Mouse (Mus musculus) stomach, embryonic 14.5 days (tissue): Measurements from ENCODE around the gene Ankrd49. TPM values are rescaled to one million over a fixed set of nuclear protein-coding genes. Genes with fewer than 3 reads are reported as not detected.

Source experiments
- ATAC-seq: fragments of 200-750 bp; cut with Nextera tagmentation; 2 replicates; pipeline ENCODE4 v1.8.0; 2017; ENCODE audit warnings: low read depth, moderate TSS enrichment; ENCODE audit not compliant: insufficient number of reproducible peaks, insufficient read depth, low FRiP score
- H3K27ac ChIP-seq: fragments of 300-500 bp; sonication (generic); 2 replicates; pipeline ENCODE4 v1.5.1; 2014; ENCODE audit warnings: mild to moderate bottlenecking, low read length, moderate library complexity, mixed read lengths
- H3K27me3 ChIP-seq: fragments of 300-500 bp; sonication (generic); 2 replicates; pipeline ENCODE4 v1.6.1; 2014; ENCODE audit warnings: low read length, control low read depth, mixed read lengths; ENCODE audit not compliant: control insufficient read depth, insufficient read depth
- H3K36me3 ChIP-seq: fragments of 300-500 bp; sonication (generic); 2 replicates; pipeline ENCODE4 v1.6.1; 2014; ENCODE audit warnings: mild to moderate bottlenecking, control low read depth, low read length, moderate library complexity, mixed read lengths; ENCODE audit not compliant: control insufficient read depth, insufficient read depth
- H3K4me1 ChIP-seq: fragments of 300-500 bp; sonication (generic); 2 replicates; pipeline ENCODE4 v1.6.1; 2014; ENCODE audit warnings: low read length, control low read depth, mixed read lengths; ENCODE audit not compliant: control insufficient read depth, insufficient read depth
- H3K4me2 ChIP-seq: fragments of 300-500 bp; sonication (generic); replicated peaks from 2 replicates; pipeline ENCODE4 v1.6.1; 2014; ENCODE audit warnings: low read depth, low read length, control low read depth
- H3K4me3 ChIP-seq: fragments of 300-500 bp; sonication (generic); 2 replicates; pipeline ENCODE4 v1.5.1; 2014; ENCODE audit warnings: low read depth, low read length, control low read depth
- H3K9ac ChIP-seq: fragments of 300-500 bp; sonication (generic); replicated peaks from 2 replicates; pipeline ENCODE4 v1.6.1; 2014; ENCODE audit warnings: low read depth, mild to moderate bottlenecking, control low read depth, low read length, moderate library complexity, mixed read lengths
- H3K9me3 ChIP-seq: fragments of 300-500 bp; sonication (generic); 2 replicates; pipeline ENCODE4 v1.6.1; 2016; ENCODE audit warnings: low read depth, low read length, control low read depth; ENCODE audit not compliant: control insufficient read depth
- WGBS: fragments of 180-500 bp; shearing (Covaris S2); extraction: QIAGEN DNeasy Blood & Tissue Kit; methylation state at CpG from one replicate; pipeline ENCODE4 v1.1.7; 2014; 5-methylcytosine and 5-hydroxymethylcytosine counted together
- polyA plus RNA-seq: library from polyadenylated mRNA; unstranded; fragments of >200 nt; fragmentation: Nextera tagmentation; extraction: Ambion mirVana; gene quantifications from 2 replicates; pipeline ENCODE4 v1.2.1, GENCODE M21; 2014

Gene Ankrd49
- 47.0 and 49.6 TPM in 2 replicates for polyA plus RNA-seq

- under 1% methylated on average over 62 of the region's 62 CpGs for WGBS
- peak; percentile 99 for ATAC-seq
- peaks cover 6% of the 10 kb centered on the region; the same call in 1 of the 2 replicates for H3K4me1 ChIP-seq
- H3K27me3 ChIP-seq = no peaks in the 10 kb centered on the region
- H3K4me3 ChIP-seq = peak within 1 kb of the TSS; percentile 85
- peak within 1 kb of the TSS; percentile 85 for H3K9ac ChIP-seq
- no peaks in the 10 kb centered on the region for H3K9me3 ChIP-seq
- H3K27ac ChIP-seq = peak within 1 kb of the TSS; percentile 97
- peaks cover 23% of the 10 kb centered on the region for H3K36me3 ChIP-seq
- H3K4me2 ChIP-seq = peak within 1 kb of the TSS; percentile 87
Observed at GRCm38 (mm10) chr9:14784039-14785002, at the start of gene Ankrd49, which contains the start of gene Mre11a. Gene Ankrd49 (minus strand): TSS chr9:14784856. Gene Mre11a (plus strand): TSS chr9:14784654.

- ATAC-seq = no peak
- no peaks in the 10 kb centered on the region for H3K9me3 ChIP-seq
- no peak overlapping the region for H3K27ac ChIP-seq
- peaks cover 37% of the 10 kb centered on the region for H3K36me3 ChIP-seq
- H3K27me3 ChIP-seq = no peaks in the 10 kb centered on the region
- H3K4me1 ChIP-seq = no peaks in the 10 kb centered on the region
- H3K9ac ChIP-seq = no peak overlapping the region
- H3K4me3 ChIP-seq = no peak overlapping the region
- WGBS = 81% methylated on average over 5 of the region's 5 CpGs
- no peak overlapping the region for H3K4me2 ChIP-seq
Observed at GRCm38 (mm10) chr9:14832046-14832445, 47.4 kb upstream of the Ankrd49 start.

DNA sequence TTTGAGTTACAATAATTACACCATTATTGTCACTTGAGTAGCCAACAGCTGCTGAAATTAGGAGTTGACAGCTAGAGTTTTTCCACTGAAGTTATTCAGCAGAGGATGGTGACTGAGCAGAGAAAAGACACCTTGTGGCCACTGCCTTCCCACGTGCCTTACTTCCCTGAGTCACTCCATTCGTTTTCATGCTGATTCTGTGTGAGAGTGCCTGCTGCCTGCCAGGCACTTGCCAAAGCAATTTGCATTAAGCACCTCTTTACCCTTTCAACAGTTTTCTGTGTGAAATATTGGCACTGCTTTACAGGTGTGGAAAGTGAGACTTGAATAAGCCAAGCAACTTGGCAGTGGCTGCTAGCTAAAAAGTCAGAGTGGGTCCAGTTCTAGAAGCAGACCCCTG lies 43.2 kb upstream of the Ankrd49 start:
- Histone ChIP-seq H3K4me1 (no peaks in the 10 kb centered on the region), H3K4me2 (no peak overlapping the region), H3K36me3 (peaks cover 34% of the 10 kb centered on the region), H3K27me3 (no peaks in the 10 kb centered on the region), H3K9me3 (no peaks in the 10 kb centered on the region), H3K27ac (no peak overlapping the region), H3K4me3 (no peak overlapping the region), H3K9ac (no peak overlapping the region)
- 73% methylated on average over 2 of the region's 2 CpGs for WGBS
- no peak for ATAC-seq

- ATAC-seq = no peak
- Histone ChIP-seq H3K9ac (no peak overlapping the region), H3K27me3 (no peaks in the 10 kb centered on the region), H3K4me2 (no peak overlapping the region), H3K36me3 (peaks cover 33% of the 10 kb centered on the region), H3K27ac (no peak overlapping the region), H3K9me3 (no peaks in the 10 kb centered on the region), H3K4me3 (no peak overlapping the region), H3K4me1 (no peaks in the 10 kb centered on the region)
- 90% methylated on average over 5 of the region's 5 CpGs for WGBS
Observed at GRCm38 (mm10) chr9:14824840-14825239, 40.2 kb upstream of the Ankrd49 start.

DNA sequence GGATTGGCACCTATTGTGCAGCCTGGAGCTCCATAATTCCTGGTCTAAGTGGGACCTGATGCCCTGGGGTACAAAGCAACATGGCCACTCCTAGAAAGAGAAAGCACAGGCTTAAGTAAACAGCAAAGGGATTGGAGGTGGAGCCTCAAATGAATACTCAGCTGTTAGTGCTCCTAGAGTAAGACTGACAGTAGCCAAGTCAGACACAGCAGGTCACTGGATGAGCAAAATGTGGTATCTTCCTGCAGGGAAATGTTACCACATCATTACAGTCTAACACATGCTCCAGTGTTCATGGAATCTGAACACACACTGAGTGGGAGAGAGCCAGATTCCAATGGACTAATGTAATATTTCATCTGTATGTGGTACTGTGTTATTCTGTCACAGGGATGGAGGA lies 36.7 kb upstream of the Ankrd49 start:
- peaks cover 45% of the 10 kb centered on the region for H3K36me3 ChIP-seq
- H3K4me2 ChIP-seq = no peak overlapping the region
- H3K4me3 ChIP-seq = no peak overlapping the region
- H3K9me3 ChIP-seq = no peaks in the 10 kb centered on the region
- H3K27ac ChIP-seq = no peak overlapping the region
- no peaks in the 10 kb centered on the region for H3K27me3 ChIP-seq
- no peak for ATAC-seq
- H3K4me1 ChIP-seq = no peaks in the 10 kb centered on the region
- H3K9ac ChIP-seq = no peak overlapping the region

GRCm38 (mm10) chr9:14810111-14810510 lies 25.5 kb upstream of the Ankrd49 start:
- no peaks in the 10 kb centered on the region for H3K4me1 ChIP-seq
- peaks cover 57% of the 10 kb centered on the region for H3K36me3 ChIP-seq
- H3K9ac ChIP-seq = no peak overlapping the region
- no peaks in the 10 kb centered on the region for H3K9me3 ChIP-seq
- no peaks in the 10 kb centered on the region for H3K27me3 ChIP-seq
- H3K27ac ChIP-seq = no peak overlapping the region
- no peak overlapping the region for H3K4me2 ChIP-seq
- no peak overlapping the region for H3K4me3 ChIP-seq
- 89% methylated on average over 5 of the region's 5 CpGs for WGBS
- ATAC-seq = no peak

DNA sequence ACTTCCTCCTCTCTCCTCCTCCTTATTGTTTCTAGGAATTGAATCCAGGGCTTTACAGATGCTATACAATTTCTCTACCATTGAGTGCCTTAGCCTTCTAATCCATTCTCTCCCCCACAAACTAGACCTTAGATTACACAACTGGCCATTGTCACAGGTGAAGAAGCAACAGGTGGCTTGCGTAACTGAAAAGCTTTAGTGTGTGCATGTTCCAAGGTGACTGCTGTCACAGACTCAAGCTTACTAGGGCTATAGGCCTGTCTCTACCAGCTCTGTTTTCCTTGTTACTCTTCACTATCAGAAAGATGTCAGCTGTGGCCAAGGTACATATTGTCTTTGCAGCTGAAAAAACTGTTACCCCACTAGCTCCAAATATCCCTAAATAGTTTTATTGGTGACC lies 22.1 kb upstream of the Ankrd49 start:
- Histone ChIP-seq H3K36me3 (peaks cover 60% of the 10 kb centered on the region), H3K27me3 (no peaks in the 10 kb centered on the region), H3K9me3 (no peaks in the 10 kb centered on the region), H3K4me2 (no peak overlapping the region), H3K27ac (no peak overlapping the region), H3K9ac (no peak overlapping the region), H3K4me3 (no peak overlapping the region), H3K4me1 (no peaks in the 10 kb centered on the region)
- ATAC-seq = no peak
- WGBS = 89% methylated on average over 1 of the region's 1 CpGs

DNA sequence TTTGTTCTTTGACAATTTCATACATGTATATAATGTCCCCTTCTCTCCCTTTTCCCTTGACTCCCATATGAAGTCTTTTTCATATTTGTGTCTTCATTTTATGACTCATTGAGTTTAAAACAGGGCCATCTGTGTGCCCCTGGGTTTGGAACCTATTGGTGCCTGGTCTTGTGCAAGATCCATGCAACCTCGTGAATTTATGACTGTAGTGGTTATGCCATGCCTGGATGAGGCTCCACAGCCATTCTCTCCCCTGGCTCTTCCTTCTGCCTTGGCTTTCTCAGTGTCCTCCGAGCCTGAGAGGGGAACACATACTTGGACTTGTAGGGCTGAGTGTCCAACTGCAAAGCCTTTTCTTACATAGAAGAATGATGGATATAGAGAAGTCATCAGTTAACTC lies 21.1 kb upstream of the Ankrd49 start:
- ATAC-seq = no peak
- no peak overlapping the region for H3K27ac ChIP-seq
- H3K9me3 ChIP-seq = no peaks in the 10 kb centered on the region
- 86% methylated on average over 2 of the region's 2 CpGs for WGBS
- no peak overlapping the region for H3K9ac ChIP-seq
- no peak overlapping the region for H3K4me2 ChIP-seq
- no peak overlapping the region for H3K4me3 ChIP-seq
- peaks cover 58% of the 10 kb centered on the region for H3K36me3 ChIP-seq
- H3K27me3 ChIP-seq = no peaks in the 10 kb centered on the region
- no peaks in the 10 kb centered on the region for H3K4me1 ChIP-seq
